Mouse (Mus musculus) forebrain, embryonic 13.5 days (tissue): Measurements from ENCODE around the gene Mgst1. TPM values are rescaled to one million over a fixed set of nuclear protein-coding genes. Genes with fewer than 3 reads are reported as not detected.
A peak's percentile ranks its signal among the peaks of the same experiment; 100 is the strongest.

ENCODE experiments used
- ATAC-seq: fragments of 200-750 bp; cut with Nextera tagmentation; 2 replicates; pipeline ENCODE4 v1.8.0; 2017
- H3K27ac ChIP-seq: fragments of 300-500 bp; sonication (generic); 2 replicates; pipeline ENCODE4 v1.5.1; 2015; ENCODE audit warnings: inconsistent platforms, mild to moderate bottlenecking, moderate library complexity
- H3K27me3 ChIP-seq: fragments of 300-500 bp; sonication (generic); 2 replicates; pipeline ENCODE4 v1.6.1; 2015; ENCODE audit warnings: mild to moderate bottlenecking, inconsistent platforms
- H3K36me3 ChIP-seq: fragments of 300-500 bp; sonication (generic); 2 replicates; pipeline ENCODE4 v1.6.1; 2015; ENCODE audit warnings: mild to moderate bottlenecking, inconsistent platforms; ENCODE audit not compliant: poor library complexity, severe bottlenecking
- H3K4me1 ChIP-seq: fragments of 300-500 bp; sonication (generic); 2 replicates; pipeline ENCODE4 v1.6.1; 2015; ENCODE audit warnings: inconsistent platforms
- H3K4me2 ChIP-seq: fragments of 300-500 bp; sonication (generic); 2 replicates; pipeline ENCODE4 v1.6.1; 2015; ENCODE audit warnings: inconsistent platforms, mild to moderate bottlenecking, moderate library complexity
- H3K4me3 ChIP-seq: fragments of 300-500 bp; sonication (generic); 2 replicates; pipeline ENCODE4 v1.5.1; 2015; ENCODE audit warnings: mild to moderate bottlenecking, inconsistent platforms
- H3K9ac ChIP-seq: fragments of 300-500 bp; sonication (generic); 2 replicates; pipeline ENCODE4 v1.6.1; 2015; ENCODE audit warnings: mild to moderate bottlenecking, inconsistent platforms
- H3K9me3 ChIP-seq: fragments of 300-500 bp; sonication (generic); replicated peaks from 2 replicates; pipeline ENCODE4 v1.6.1; 2016; ENCODE audit warnings: inconsistent platforms
- WGBS: fragments of 180-500 bp; shearing (Covaris S2); methylation state at CpG from one replicate; pipeline ENCODE4 v1.1.7; 2015; 5-methylcytosine and 5-hydroxymethylcytosine counted together
- polyA plus RNA-seq: library from polyadenylated mRNA; unstranded; fragments of >200 nt; fragmentation: Nextera tagmentation; extraction: Ambion mirVana; gene quantifications from 2 replicates; pipeline ENCODE4 v1.2.1, GENCODE M21; 2015

Mgst1 gene
- 36.2 and 44.1 TPM in 2 replicates for polyA plus RNA-seq

GRCm38 (mm10) chr6:138139930-138140329, at the start of gene Mgst1:
Mgst1 (plus strand) TSS chr6:138140316.
- ATAC-seq = 0 out of 2 replicates have a peak, but pooled peaks have one; percentile 4
- Histone ChIP-seq H3K9ac (peak within 1 kb of the TSS; percentile 58), H3K27ac (no peak within 1 kb of the TSS; the same call in 1 of the 2 replicates), H3K4me1 (peaks cover 21% of the 10 kb centered on the region), H3K36me3 (no peaks in the 10 kb centered on the region), H3K27me3 (no peaks in the 10 kb centered on the region), H3K4me3 (peak within 1 kb of the TSS; percentile 45), H3K4me2 (peak within 1 kb of the TSS; percentile 74), H3K9me3 (no peaks in the 10 kb centered on the region)
- 2% methylated on average over 5 of the region's 5 CpGs for WGBS

- 92% methylated on average over 7 of the region's 7 CpGs for WGBS
These were observed 47.7 kb upstream of the Mgst1 start for GRCm38 (mm10) chr6:138092432-138092831.

GRCm38 (mm10) chr6:138095060-138095459, 45.1 kb upstream of the Mgst1 start:
- no peaks in the 10 kb centered on the region for H3K27me3 ChIP-seq
- no peak overlapping the region for H3K9ac ChIP-seq
- H3K36me3 ChIP-seq = no peaks in the 10 kb centered on the region
- H3K9me3 ChIP-seq = no peaks in the 10 kb centered on the region
- no peak overlapping the region for H3K27ac ChIP-seq
- no peak for ATAC-seq
- H3K4me2 ChIP-seq = no peak overlapping the region
- WGBS = 93% methylated on average over 3 of the region's 3 CpGs
- H3K4me1 ChIP-seq = no peaks in the 10 kb centered on the region
- H3K4me3 ChIP-seq = no peak overlapping the region

More at GRCm38 (mm10) chr6:138092432-138092831, 47.7 kb upstream of the Mgst1 start:
- Histone ChIP-seq H3K4me2 (no peak overlapping the region), H3K36me3 (no peaks in the 10 kb centered on the region), H3K4me1 (no peaks in the 10 kb centered on the region), H3K27ac (no peak overlapping the region), H3K27me3 (no peaks in the 10 kb centered on the region), H3K9ac (no peak overlapping the region), H3K4me3 (no peak overlapping the region), H3K9me3 (no peaks in the 10 kb centered on the region)
- no peak for ATAC-seq

- Histone ChIP-seq H3K36me3 (no peaks in the 10 kb centered on the region), H3K9ac (no peak overlapping the region), H3K27me3 (no peaks in the 10 kb centered on the region), H3K4me1 (no peaks in the 10 kb centered on the region), H3K4me3 (no peak overlapping the region), H3K9me3 (no peaks in the 10 kb centered on the region), H3K4me2 (no peak overlapping the region), H3K27ac (no peak overlapping the region)
- no peak for ATAC-seq
- WGBS = 76% methylated on average over 3 of the region's 3 CpGs
These were observed 40.5 kb upstream of the Mgst1 start for GRCm38 (mm10) chr6:138099646-138100045.

GRCm38 (mm10) chr6:138101843-138102242, 38.3 kb upstream of the Mgst1 start:
- Histone ChIP-seq H3K4me1 (no peaks in the 10 kb centered on the region), H3K9me3 (no peaks in the 10 kb centered on the region), H3K27ac (no peak overlapping the region), H3K9ac (no peak overlapping the region), H3K36me3 (no peaks in the 10 kb centered on the region), H3K4me3 (no peak overlapping the region), H3K4me2 (no peak overlapping the region), H3K27me3 (no peaks in the 10 kb centered on the region)
- 0 out of 2 replicates have a peak, but pooled peaks have one; percentile 41 for ATAC-seq
- 85% methylated on average over 4 of the region's 4 CpGs for WGBS

- H3K4me1 ChIP-seq = no peaks in the 10 kb centered on the region
- H3K27me3 ChIP-seq = no peaks in the 10 kb centered on the region
- H3K27ac ChIP-seq = no peak overlapping the region
- no peak overlapping the region for H3K4me3 ChIP-seq
- no peak for ATAC-seq
- no peak overlapping the region for H3K4me2 ChIP-seq
- no peaks in the 10 kb centered on the region for H3K9me3 ChIP-seq
- H3K9ac ChIP-seq = no peak overlapping the region
- WGBS = 92% methylated on average over 7 of the region's 7 CpGs
- no peaks in the 10 kb centered on the region for H3K36me3 ChIP-seq
These were observed 37.2 kb upstream of the Mgst1 start for GRCm38 (mm10) chr6:138102940-138103339.

- ATAC-seq = no peak
- H3K27ac ChIP-seq = no peak overlapping the region
- H3K4me3 ChIP-seq = no peak overlapping the region
- H3K9ac ChIP-seq = no peak overlapping the region
- H3K4me1 ChIP-seq = no peaks in the 10 kb centered on the region
- no peaks in the 10 kb centered on the region for H3K36me3 ChIP-seq
- H3K27me3 ChIP-seq = no peaks in the 10 kb centered on the region
- no peaks in the 10 kb centered on the region for H3K9me3 ChIP-seq
- H3K4me2 ChIP-seq = no peak overlapping the region
These were observed 35.6 kb upstream of the Mgst1 start for GRCm38 (mm10) chr6:138104559-138104958.

GRCm38 (mm10) chr6:138117496-138117895, 22.6 kb upstream of the Mgst1 start:
- H3K36me3 ChIP-seq = no peaks in the 10 kb centered on the region
- no peaks in the 10 kb centered on the region for H3K9me3 ChIP-seq
- H3K27me3 ChIP-seq = no peaks in the 10 kb centered on the region
- no peak for ATAC-seq
- no peak overlapping the region for H3K4me2 ChIP-seq
- H3K4me3 ChIP-seq = no peak overlapping the region
- no peaks in the 10 kb centered on the region for H3K4me1 ChIP-seq
- WGBS = 84% methylated on average over 3 of the region's 3 CpGs
- no peak overlapping the region for H3K9ac ChIP-seq
- no peak overlapping the region for H3K27ac ChIP-seq

- no peaks in the 10 kb centered on the region for H3K4me1 ChIP-seq
- H3K9me3 ChIP-seq = no peaks in the 10 kb centered on the region
- H3K9ac ChIP-seq = no peak overlapping the region
- no peak for ATAC-seq
- H3K4me3 ChIP-seq = no peak overlapping the region
- 84% methylated on average over 10 of the region's 10 CpGs for WGBS
- H3K36me3 ChIP-seq = no peaks in the 10 kb centered on the region
- H3K27me3 ChIP-seq = no peaks in the 10 kb centered on the region
- no peak overlapping the region for H3K27ac ChIP-seq
- no peak overlapping the region for H3K4me2 ChIP-seq
These were observed 11.5 kb upstream of the Mgst1 start for GRCm38 (mm10) chr6:138128392-138129335.

- no peak for ATAC-seq
- Histone ChIP-seq H3K4me2 (no peak overlapping the region), H3K9ac (no peak overlapping the region), H3K36me3 (no peaks in the 10 kb centered on the region), H3K9me3 (no peaks in the 10 kb centered on the region), H3K4me1 (no peaks in the 10 kb centered on the region), H3K27ac (no peak overlapping the region), H3K4me3 (no peak overlapping the region), H3K27me3 (no peaks in the 10 kb centered on the region)
- WGBS = 75% methylated on average over 3 of the region's 3 CpGs
These were observed 9.6 kb upstream of the Mgst1 start for GRCm38 (mm10) chr6:138130541-138130940.

- Histone ChIP-seq H3K27me3 (no peaks in the 10 kb centered on the region), H3K27ac (no peak overlapping the region; the same call in 1 of the 2 replicates)
- under 1% methylated on average over 16 of the region's 16 CpGs for WGBS
These were observed 220 bp downstream of the Mgst1 start for GRCm38 (mm10) chr6:138140336-138140735.

GRCm38 (mm10) chr6:138141111-138141592, 1.0 kb downstream of the Mgst1 start:
- Histone ChIP-seq H3K4me2 (peak overlapping the region; percentile 74), H3K27me3 (no peaks in the 10 kb centered on the region), H3K9me3 (no peaks in the 10 kb centered on the region), H3K36me3 (no peaks in the 10 kb centered on the region), H3K9ac (no peak overlapping the region), H3K4me3 (peak overlapping the region; percentile 45; the same call in 1 of the 2 replicates), H3K4me1 (peaks cover 21% of the 10 kb centered on the region), H3K27ac (no peak overlapping the region)
- ATAC-seq = peak; percentile 46; the same call in 1 of the 2 replicates
- WGBS = 49% methylated on average over 4 of the region's 4 CpGs

More at GRCm38 (mm10) chr6:138140336-138140735, 220 bp downstream of the Mgst1 start:
- Histone ChIP-seq H3K9me3 (no peaks in the 10 kb centered on the region), H3K4me3 (peak overlapping the region; percentile 45), H3K36me3 (no peaks in the 10 kb centered on the region), H3K4me1 (peaks cover 21% of the 10 kb centered on the region), H3K4me2 (peak overlapping the region; percentile 74), H3K9ac (peak overlapping the region; percentile 58)
- peak; percentile 82 for ATAC-seq
